Mouse (Mus musculus) embryonic facial prominence, embryonic 11.5 days (tissue): ENCODE results near the gene Hspa1a. TPM values are rescaled to one million over a fixed set of nuclear protein-coding genes. Genes with fewer than 3 reads are reported as not detected.

Source experiments
- ATAC-seq: fragments of 200-750 bp; cut with Nextera tagmentation; replicated peaks from 2 replicates; pipeline ENCODE4 v1.8.0; 2017; ENCODE audit warnings: low read depth; ENCODE audit not compliant: insufficient number of reproducible peaks, low FRiP score, low TSS enrichment
- DNase-seq: peaks from one replicate; pipeline ENCODE4 v3.0.0-alpha.2; 2015; ENCODE audit warnings: low spot score
- H3K27ac ChIP-seq: fragments of 300-500 bp; sonication (generic); replicated peaks from 2 replicates; pipeline ENCODE4 v1.5.1; 2014; ENCODE audit warnings: mild to moderate bottlenecking, low read depth, low read length, control low read depth
- H3K27me3 ChIP-seq: fragments of 300-500 bp; sonication (generic); 2 replicates; pipeline ENCODE4 v1.6.1; 2014; ENCODE audit warnings: mild to moderate bottlenecking, low read length, moderate library complexity, mixed read lengths; ENCODE audit not compliant: control insufficient read depth, insufficient read depth
- H3K36me3 ChIP-seq: fragments of 300-500 bp; sonication (generic); replicated peaks from 2 replicates; pipeline ENCODE4 v1.6.1; 2014; ENCODE audit warnings: low read depth, mild to moderate bottlenecking, low read length, moderate library complexity, mixed read lengths; ENCODE audit not compliant: control insufficient read depth, insufficient read depth
- H3K4me1 ChIP-seq: fragments of 300-500 bp; sonication (generic); 2 replicates; pipeline ENCODE4 v1.6.1; 2014; ENCODE audit warnings: low read length, mixed read lengths; ENCODE audit not compliant: control insufficient read depth, insufficient read depth
- H3K4me2 ChIP-seq: fragments of 300-500 bp; sonication (generic); 2 replicates; pipeline ENCODE4 v1.6.1; 2014; ENCODE audit warnings: low read depth, mild to moderate bottlenecking, control low read depth, low read length, moderate library complexity
- H3K4me3 ChIP-seq: fragments of 300-500 bp; sonication (generic); 2 replicates; pipeline ENCODE4 v1.5.1; 2014; ENCODE audit warnings: low read depth, low read length, control low read depth
- H3K9ac ChIP-seq: fragments of 300-500 bp; sonication (generic); replicated peaks from 2 replicates; pipeline ENCODE4 v1.6.1; 2014; ENCODE audit warnings: mild to moderate bottlenecking, control low read depth, low read length
- H3K9me3 ChIP-seq: fragments of 300-500 bp; sonication (generic); replicated peaks from 2 replicates; pipeline ENCODE4 v1.6.1; 2016; ENCODE audit warnings: mild to moderate bottlenecking, low read length, inconsistent platforms, mixed read lengths; ENCODE audit not compliant: control insufficient read depth
- WGBS: fragments of 180-500 bp; shearing (Covaris S2); extraction: QIAGEN DNeasy Blood & Tissue Kit; methylation state at CpG from one replicate; pipeline ENCODE4 v1.1.7; 2014; 5-methylcytosine and 5-hydroxymethylcytosine counted together
- polyA plus RNA-seq: library from polyadenylated mRNA; unstranded; fragments of >200 nt; fragmentation: Nextera tagmentation; extraction: Ambion mirVana; gene quantifications from 2 replicates; pipeline ENCODE4 v1.2.1, GENCODE M21; 2014

Hspa1a gene
- polyA plus RNA-seq, 1 experiment from 2014 or later: 1.7 TPM

- DNase-seq (no peak), ATAC-seq (no peak)
- 52% methylated on average over 24 of the region's 24 CpGs for WGBS
- no peaks in the 10 kb centered on the region for H3K27me3 ChIP-seq
- no peaks in the 10 kb centered on the region; the same call in 1 of the 2 replicates for H3K4me1 ChIP-seq
- H3K4me2 ChIP-seq: no peak overlapping the region
- no peak overlapping the region for H3K4me3 ChIP-seq
- H3K9ac ChIP-seq: peak overlapping the region; percentile 32; the same call in 1 of the 2 replicates
- no peak overlapping the region for H3K27ac ChIP-seq
- H3K36me3 ChIP-seq: no peaks in the 10 kb centered on the region
- H3K9me3 ChIP-seq: no peaks in the 10 kb centered on the region
Measured at GRCm38 (mm10) chr17:34934031-34934430, 37.9 kb downstream of the Hspa1a start.

- peak overlapping the region; percentile 68 for H3K9ac ChIP-seq
- no peak overlapping the region for H3K27ac ChIP-seq
- H3K4me1 ChIP-seq: no peaks in the 10 kb centered on the region; the same call in 1 of the 2 replicates
- ATAC-seq (no peak), DNase-seq (no peak)
- WGBS: 90% methylated on average over 8 of the region's 8 CpGs
- H3K4me2 ChIP-seq: peak overlapping the region; percentile 91
- no peaks in the 10 kb centered on the region for H3K27me3 ChIP-seq
- H3K36me3 ChIP-seq: no peaks in the 10 kb centered on the region
- no peaks in the 10 kb centered on the region for H3K9me3 ChIP-seq
- H3K4me3 ChIP-seq: peak overlapping the region; percentile 63
Measured at GRCm38 (mm10) chr17:34932287-34932686, 39.7 kb downstream of the Hspa1a start.

DNA sequence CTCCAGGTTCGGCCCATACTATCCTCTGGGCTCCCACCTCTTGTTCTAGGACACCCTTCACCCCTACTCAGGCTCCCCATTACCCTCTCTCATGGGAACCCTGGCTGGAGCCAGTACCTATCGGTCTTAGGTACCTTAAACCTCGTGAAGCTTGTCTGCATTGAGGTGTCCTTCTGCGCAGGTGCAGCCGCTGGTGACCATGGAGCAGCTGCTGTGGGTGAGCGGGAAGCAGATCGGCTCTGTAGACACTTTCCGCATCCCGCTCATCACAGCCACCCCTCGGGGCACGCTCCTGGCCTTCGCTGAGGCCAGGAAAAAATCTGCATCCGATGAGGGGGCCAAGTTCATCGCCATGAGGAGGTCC lies 40.2 kb downstream of the Hspa1a start:
- Histone ChIP-seq H3K4me2 (peak overlapping the region; percentile 91), H3K36me3 (no peaks in the 10 kb centered on the region), H3K27me3 (no peaks in the 10 kb centered on the region), H3K27ac (no peak overlapping the region), H3K4me3 (peak overlapping the region; percentile 63), H3K4me1 (no peaks in the 10 kb centered on the region; the same call in 1 of the 2 replicates), H3K9ac (peak overlapping the region; percentile 68), H3K9me3 (no peaks in the 10 kb centered on the region)
- ATAC-seq: no peak
- no peak for DNase-seq
- WGBS: 15% methylated on average over 14 of the region's 14 CpGs

- 2% methylated on average over 35 of the region's 38 CpGs for WGBS
- peak; percentile 98 for DNase-seq
- peak within 1 kb of the TSS; percentile 68 for H3K9ac ChIP-seq
- H3K27ac ChIP-seq: no peak within 1 kb of the TSS
- H3K4me3 ChIP-seq: peak within 1 kb of the TSS; percentile 63
- H3K27me3 ChIP-seq: no peaks in the 10 kb centered on the region
- no peaks in the 10 kb centered on the region for H3K9me3 ChIP-seq
- peak within 1 kb of the TSS; percentile 91 for H3K4me2 ChIP-seq
- no peaks in the 10 kb centered on the region; the same call in 1 of the 2 replicates for H3K4me1 ChIP-seq
- H3K36me3 ChIP-seq: no peaks in the 10 kb centered on the region
- peak; percentile 93 for ATAC-seq
Measured at GRCm38 (mm10) chr17:34931061-34931734, 40.8 kb downstream of the Hspa1a start, which contains the start of gene Neu1. TSS of gene Neu1 (plus strand) at chr17:34931253.

DNA sequence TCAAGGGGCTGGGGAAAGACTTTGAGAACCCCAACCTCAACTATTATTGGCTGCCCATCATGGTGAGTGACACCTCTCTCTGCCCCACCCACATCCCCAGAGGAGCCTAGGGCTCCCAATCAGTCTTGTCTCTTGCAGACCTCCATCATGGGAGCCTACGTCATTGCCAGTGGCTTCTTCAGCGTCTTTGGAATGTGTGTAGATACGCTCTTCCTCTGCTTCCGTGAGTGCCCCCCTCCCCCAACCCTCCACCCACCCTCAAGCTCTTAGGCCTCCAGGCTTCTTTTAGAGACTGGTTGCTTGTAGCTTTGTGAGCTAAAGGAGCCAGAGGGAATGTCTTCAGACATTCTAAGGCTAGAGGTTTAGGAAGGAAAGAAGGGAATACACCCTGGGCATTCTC lies 43.1 kb downstream of the Hspa1a start:
- no peak overlapping the region for H3K27ac ChIP-seq
- H3K9me3 ChIP-seq: no peaks in the 10 kb centered on the region
- H3K4me3 ChIP-seq: no peak overlapping the region
- ATAC-seq (no peak), DNase-seq (no peak)
- no peaks in the 10 kb centered on the region for H3K36me3 ChIP-seq
- 68% methylated on average over 4 of the region's 4 CpGs for whole genome bisulfite sequencing
- H3K9ac ChIP-seq: no peak overlapping the region
- no peak overlapping the region for H3K4me2 ChIP-seq
- H3K27me3 ChIP-seq: no peaks in the 10 kb centered on the region
- no peaks in the 10 kb centered on the region; the same call in 1 of the 2 replicates for H3K4me1 ChIP-seq

DNA sequence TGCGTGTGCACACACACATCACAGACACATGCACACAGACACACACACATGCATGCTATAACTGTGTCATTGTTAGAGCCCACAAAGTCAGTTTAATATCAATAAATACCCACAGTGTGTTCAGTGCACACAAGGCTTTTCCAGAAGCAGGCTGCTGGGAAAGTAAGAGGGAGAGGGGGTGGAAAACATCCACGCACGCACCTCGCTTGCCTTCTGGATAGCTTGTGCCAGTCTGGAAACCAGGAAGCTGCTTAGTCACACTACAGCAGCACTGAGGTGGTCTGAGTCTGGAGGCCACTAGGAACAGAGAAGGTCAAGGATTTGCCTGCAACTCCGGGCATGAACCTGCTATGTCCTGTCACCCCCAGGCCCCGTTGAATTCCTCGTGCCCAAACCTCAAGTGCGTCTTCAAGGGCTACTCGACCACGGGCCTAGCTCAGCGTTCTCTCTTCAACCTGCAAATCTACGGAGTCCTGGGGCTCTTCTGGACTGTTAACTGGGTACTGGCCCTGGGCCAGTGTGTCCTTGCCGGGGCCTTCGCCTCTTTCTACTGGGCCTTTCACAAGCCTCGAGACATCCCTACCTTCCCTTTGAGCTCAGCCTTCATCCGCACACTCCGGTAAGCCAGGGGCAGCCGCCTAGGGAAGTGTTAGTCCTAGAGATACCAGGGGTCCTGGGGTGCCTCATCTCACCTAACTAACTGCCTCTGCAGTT lies 44.5 kb downstream of the Hspa1a start:
- WGBS: 85% methylated on average over 18 of the region's 18 CpGs
- H3K36me3 ChIP-seq: no peaks in the 10 kb centered on the region
- no peak for ATAC-seq

DNA sequence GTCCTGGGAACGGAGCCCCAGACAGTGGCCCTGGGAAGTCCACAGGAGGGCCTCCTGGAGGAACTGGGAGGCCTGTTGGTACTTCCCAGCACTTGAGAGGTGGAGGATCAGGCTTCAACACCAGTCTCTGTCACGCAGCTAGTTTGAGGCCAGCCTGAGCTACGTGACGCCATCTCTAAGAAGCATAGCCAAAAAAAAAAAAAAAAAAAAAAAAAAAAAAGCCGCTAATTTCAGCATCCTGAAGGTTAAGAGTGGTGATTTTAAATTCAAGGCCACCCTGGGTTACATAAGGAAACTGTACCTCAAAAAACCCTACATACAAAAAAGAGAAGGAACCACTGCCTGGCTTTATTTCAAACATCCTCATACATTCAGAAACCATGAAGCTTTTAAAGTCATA lies 47.7 kb downstream of the Hspa1a start:
- Histone ChIP-seq H3K4me1 (no peaks in the 10 kb centered on the region), H3K9me3 (no peaks in the 10 kb centered on the region), H3K27ac (no peak overlapping the region), H3K27me3 (no peaks in the 10 kb centered on the region), H3K36me3 (no peaks in the 10 kb centered on the region), H3K4me3 (no peak overlapping the region), H3K9ac (no peak overlapping the region), H3K4me2 (no peak overlapping the region)
- 76% methylated on average over 4 of the region's 5 CpGs for WGBS
- DNase-seq: no peak
- ATAC-seq: no peak

More for the DNA sequence above, 44.5 kb downstream of the Hspa1a start:
- Histone ChIP-seq H3K9me3 (no peaks in the 10 kb centered on the region), H3K9ac (no peak overlapping the region), H3K4me2 (no peak overlapping the region), H3K4me3 (no peak overlapping the region), H3K27ac (no peak overlapping the region), H3K27me3 (no peaks in the 10 kb centered on the region), H3K4me1 (no peaks in the 10 kb centered on the region; the same call in 1 of the 2 replicates)
- DNase-seq: no peak

GRCm38 (mm10) chr17:34922939-34923338 lies 49.0 kb downstream of the Hspa1a start:
- DNase-seq (no peak), ATAC-seq (no peak)
- H3K9ac ChIP-seq: no peak overlapping the region
- H3K27me3 ChIP-seq: no peaks in the 10 kb centered on the region
- H3K36me3 ChIP-seq: no peaks in the 10 kb centered on the region
- H3K4me1 ChIP-seq: no peaks in the 10 kb centered on the region
- WGBS: 48% methylated on average over 6 of the region's 6 CpGs
- no peaks in the 10 kb centered on the region for H3K9me3 ChIP-seq
- no peak overlapping the region for H3K4me3 ChIP-seq
- H3K27ac ChIP-seq: no peak overlapping the region
- H3K4me2 ChIP-seq: no peak overlapping the region
